Mouse (Mus musculus) bone marrow, adult 2 months (tissue): ENCODE measurements at regions not wholly inside any gene's neighbourhood (a gene's known extent, or its start where the extent isn't known, plus 50 kb on each side); places are given as distances from the start of the nearest gene placed in this dataset.

Source experiments
- CTCF ChIP-seq: fragments of 200-500 bp; IDR thresholded peaks from 2 replicates; pipeline ENCODE4 v1.5.1; 2011; ENCODE audit warnings: low read length, control low read depth; ENCODE audit not compliant: control insufficient read depth, insufficient read depth
- POLR2A ChIP-seq: fragments of 200-500 bp; IDR thresholded peaks from 2 replicates; pipeline ENCODE4 v1.6.1; 2011; ENCODE audit warnings: low read depth, mild to moderate bottlenecking, control low read depth, low read length, borderline replicate concordance; ENCODE audit not compliant: control insufficient read depth

GRCm38 (mm10) chr1:164572183-164572582, 114.0 kb upstream of the Atp1b1 start:
- TF ChIP-seq POLR2A (no peak), CTCF (no peak)
